Mouse (Mus musculus): ENCODE measurements around the gene Nfkbiz.
"Not testable (repeated sequence)": the region's sequence is repeated elsewhere in the genome, so short reads cannot be mapped to it uniquely, and the experiment has no call there.

Gene Nfkbiz

DNA sequence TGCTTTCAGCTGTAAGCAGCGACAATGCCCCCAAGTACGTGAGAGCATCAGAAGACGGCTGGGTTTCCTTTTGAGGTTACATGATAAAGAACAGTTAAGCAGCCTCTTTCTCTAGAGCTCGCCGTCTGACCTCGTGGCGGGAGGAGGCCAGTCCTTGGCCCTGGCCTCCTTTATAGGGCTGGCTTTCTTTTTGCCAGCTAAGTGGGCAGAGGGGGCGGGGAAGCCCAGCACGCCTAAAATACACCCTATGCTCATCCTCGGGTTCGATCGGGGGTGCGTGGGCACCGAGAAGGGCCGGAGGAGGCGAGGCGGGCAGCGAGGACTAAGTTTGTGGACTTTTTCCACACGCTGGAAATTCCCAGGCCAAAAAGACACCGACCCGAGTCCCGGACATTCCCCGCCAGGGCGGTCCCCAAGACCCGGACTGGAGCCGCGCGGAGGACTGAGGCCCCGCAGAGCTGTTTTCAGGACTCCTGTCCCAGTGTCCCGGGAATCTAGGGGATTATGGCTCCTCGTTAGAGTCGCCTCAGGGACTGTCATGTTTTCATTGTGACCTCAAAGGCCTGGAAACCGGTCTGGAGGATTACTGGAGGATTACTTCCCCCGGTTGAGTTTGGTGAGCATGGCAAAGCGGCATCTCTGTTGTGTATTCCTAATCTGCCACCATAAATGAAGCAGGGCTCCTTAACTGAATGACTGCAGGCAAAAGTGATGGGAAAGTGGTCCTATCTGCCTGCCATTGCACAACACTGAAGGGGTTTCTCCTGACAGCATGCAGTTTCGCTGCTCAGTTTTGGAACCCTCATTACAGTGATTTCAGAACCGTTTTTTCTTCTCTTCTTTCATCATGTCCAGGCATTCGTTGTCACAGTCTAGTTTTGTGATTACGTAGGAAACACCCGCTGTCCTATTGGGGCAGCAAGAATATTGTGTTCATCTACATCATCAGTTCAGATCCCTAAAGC is at the start of gene Nfkbiz:
Gene Nfkbiz, minus strand, starts transcription at position 390 of the 965 bp plus-strand sequence.
- peak; percentile 74 for DNase-seq

- no peak for DNase-seq
These were observed 49.3 kb upstream of the Nfkbiz start for GRCm38 (mm10) chr16:55887814-55888583.

- no peak for DNase-seq
These were observed 45.5 kb upstream of the Nfkbiz start for GRCm38 (mm10) chr16:55884246-55884645.

GRCm38 (mm10) chr16:55876025-55876424 is 37.3 kb upstream of the Nfkbiz start:
- DNase-seq, result no peak

GRCm38 (mm10) chr16:55863832-55864231 is 25.1 kb upstream of the Nfkbiz start:
- DNase-seq, result no peak

DNA sequence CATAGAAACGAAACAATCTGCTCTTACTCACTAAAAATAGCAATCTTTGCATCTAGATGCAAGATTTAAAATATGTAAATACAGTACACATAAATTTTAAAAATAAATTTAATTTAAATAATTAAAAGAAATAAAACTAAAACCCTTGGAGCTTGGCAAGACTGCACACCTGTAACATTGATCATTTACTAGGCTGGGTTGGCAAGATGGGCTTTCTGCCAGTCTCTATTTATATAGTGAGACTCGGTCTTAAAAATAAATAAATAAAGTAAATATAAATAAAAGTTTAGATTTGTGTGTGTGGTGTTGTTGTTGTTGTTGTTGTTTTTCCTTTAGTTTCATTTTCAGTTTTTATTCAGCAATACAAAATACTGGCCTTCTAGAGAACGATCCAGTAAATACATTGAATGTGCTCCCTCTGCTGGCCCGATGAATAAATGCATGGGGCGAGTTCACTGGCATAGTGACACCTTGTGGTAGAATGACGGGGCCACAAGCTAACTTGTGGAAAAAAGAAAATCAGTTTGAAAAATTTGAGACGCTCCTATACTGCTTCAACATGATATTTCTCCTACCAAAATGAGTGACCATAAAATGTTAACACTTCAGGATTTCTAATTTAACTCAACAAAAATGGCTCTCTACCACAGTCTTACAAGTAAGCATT is 24.6 kb upstream of the Nfkbiz start:
- DNase-seq, result peak; percentile 52

DNA sequence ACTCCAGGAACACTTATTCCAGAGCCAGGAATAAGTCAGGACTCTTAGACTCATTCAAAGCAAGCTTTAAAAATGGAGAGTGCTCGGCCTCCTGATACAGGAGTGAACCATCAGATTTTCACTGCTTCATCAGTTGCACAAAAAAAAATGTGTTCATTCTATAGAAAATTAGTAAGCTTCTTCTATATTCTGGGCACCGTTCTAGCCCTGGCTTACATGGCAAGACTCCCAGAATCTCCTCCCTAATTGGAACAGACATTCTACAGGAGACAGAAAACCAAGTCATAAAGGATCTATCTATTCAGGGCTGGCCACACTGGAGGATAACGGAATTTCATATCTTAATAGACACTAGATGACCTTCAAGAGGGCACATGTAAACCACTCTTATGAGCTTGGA is 22.4 kb upstream of the Nfkbiz start:
- DNase-seq, result peak; percentile 30

DNA sequence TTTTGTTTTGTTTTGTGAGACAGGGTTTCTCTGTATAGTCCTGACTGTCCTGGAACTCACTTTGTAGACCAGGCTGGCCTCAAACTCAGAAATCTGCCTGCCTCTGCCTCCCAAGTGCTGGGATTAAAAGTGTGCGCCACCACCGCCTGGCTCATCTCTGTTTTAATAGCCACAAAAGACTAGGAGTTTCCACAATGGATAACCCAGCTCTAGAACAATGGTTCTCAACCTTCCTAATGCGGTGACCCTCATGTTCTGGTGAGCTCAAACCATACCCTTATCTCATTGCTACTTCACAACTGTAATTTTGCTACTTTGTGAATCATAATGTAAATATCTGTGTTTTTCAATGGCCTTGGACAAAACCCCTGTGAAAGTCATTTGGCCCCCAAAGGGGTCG is 20.7 kb upstream of the Nfkbiz start:
- DNase-seq, result not testable (repeated sequence)

DNA sequence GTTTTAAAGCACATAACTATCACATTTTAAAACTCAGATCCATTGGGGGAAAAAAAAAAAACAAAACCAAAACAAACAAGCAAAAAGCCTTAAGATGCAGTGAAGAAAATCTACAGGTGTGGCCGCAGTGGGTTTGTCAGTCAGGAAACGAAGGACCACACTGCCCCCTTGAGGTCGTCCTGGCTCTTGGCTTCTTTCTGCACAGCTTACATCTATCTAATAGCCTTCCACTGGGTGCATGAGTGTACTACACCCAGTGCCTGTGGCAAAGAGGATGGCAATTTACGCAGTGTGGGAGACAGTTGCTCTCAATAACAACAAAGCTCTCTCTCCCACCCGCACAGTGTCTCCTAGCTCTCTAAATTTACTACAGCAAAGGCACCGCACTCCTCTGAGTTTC is 19.8 kb upstream of the Nfkbiz start:
- DNase-seq, result peak; percentile 75

GRCm38 (mm10) chr16:55852943-55853727 is 14.4 kb upstream of the Nfkbiz start:
- DNase-seq, result peak; percentile 70

DNA sequence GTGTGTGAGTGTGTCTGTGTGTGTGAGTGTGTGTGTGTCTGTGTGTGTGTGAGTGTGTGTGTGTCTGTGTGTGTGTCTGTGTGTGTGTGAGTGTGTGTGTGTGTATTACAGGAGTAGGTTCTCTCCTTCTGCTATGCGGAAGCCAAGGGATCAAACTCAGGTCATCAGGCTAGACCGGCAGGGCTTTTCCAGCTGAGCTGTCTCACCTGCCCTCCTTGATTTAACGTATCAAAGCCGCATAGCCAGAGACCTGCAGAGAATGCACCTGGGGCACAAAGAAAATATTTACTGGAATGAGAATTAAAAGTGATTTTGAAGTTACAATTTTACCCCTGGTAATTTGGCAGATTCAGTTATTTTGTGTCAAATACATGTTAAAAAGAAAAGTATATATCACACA is 13.8 kb upstream of the Nfkbiz start:
- no peak for DNase-seq

DNA sequence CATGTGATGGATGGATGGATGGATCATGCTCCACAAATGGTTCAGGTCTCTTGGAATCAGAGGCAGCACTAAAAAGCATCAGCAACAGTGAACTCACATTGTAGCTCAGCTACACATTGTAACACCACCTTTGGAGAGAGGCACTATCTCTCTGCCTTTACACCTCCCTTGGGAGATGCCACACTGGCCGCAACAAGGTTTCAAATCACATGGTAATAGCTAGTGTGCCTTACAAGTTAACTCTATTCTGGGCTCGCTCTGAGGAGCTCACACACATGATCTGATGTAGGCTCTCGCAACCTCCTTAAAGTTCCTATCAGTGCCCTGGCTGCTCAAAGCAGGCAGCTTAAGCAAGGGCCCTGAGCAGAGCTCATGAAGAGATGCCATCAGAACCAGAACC is 11.8 kb upstream of the Nfkbiz start:
- no peak for DNase-seq

- DNase-seq, result no peak
These were observed 9.0 kb upstream of the Nfkbiz start for GRCm38 (mm10) chr16:55847679-55848078.

DNA sequence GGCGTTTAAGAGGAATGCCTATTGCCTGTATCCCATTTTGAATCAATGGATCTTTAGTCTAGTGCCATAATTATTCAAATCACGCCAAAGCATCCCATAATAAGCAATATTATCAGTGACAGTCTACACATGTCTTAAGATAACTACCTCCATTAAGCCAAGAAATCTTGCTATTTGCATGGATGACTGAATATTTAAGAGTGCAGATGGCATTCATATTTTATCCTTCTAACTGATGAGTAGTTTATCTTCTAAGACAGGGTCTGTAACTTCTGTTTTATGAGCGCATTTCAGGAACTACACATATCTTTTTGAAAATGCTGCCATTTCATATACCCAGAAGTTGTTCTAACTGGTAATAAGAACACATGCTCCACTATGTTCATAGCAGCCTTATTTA is 6.1 kb upstream of the Nfkbiz start:
- no peak for DNase-seq

DNA sequence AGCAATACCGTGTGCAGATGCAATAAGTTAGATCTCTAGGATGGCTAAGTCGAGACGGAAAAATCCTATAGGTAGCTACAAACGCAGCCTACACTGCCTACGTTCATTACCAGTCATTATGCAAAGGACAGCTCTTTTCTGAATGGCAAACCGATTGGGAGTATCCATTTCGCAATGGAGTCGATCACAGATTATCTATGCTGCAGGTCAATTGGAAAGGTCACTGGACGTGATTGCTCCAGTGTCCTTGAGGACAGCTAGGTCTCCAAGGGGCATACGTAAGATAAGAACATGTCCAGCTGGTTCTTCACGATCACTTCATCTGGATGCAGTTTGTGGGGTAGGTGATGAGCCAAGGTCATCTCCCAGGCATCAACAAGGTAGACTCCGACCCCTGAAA is 5.2 kb upstream of the Nfkbiz start:
- DNase-seq, result no peak

GRCm38 (mm10) chr16:55843134-55843533 is 4.4 kb upstream of the Nfkbiz start:
- no peak for DNase-seq

GRCm38 (mm10) chr16:55841506-55841905 is 2.8 kb upstream of the Nfkbiz start:
- no peak for DNase-seq

DNA sequence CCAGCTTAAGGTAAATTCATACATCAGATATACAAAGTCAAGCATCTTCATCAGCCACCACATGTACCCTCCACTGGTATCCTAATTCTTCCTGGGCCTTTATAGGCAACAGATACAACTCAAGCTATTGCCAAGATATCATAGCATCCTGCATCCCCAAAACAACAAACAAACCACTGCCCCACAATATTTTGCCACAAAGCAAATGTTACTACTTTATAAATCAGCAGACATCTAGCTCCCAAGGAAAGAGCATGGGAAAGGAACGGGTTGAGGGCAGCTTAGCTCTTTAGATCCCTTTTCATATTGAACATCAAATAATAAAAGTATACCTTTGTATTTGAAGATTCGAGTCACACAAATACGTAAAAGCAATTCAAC is 580 bp downstream of the Nfkbiz start:
- DNase-seq, result no peak

- not testable (repeated sequence) for DNase-seq
These were observed 1.0 kb downstream of the Nfkbiz start for GRCm38 (mm10) chr16:55837653-55838052.

GRCm38 (mm10) chr16:55837168-55837567 is 1.5 kb downstream of the Nfkbiz start:
- DNase-seq, result no peak

GRCm38 (mm10) chr16:55835798-55836197 is 2.9 kb downstream of the Nfkbiz start:
- no peak for DNase-seq

DNA sequence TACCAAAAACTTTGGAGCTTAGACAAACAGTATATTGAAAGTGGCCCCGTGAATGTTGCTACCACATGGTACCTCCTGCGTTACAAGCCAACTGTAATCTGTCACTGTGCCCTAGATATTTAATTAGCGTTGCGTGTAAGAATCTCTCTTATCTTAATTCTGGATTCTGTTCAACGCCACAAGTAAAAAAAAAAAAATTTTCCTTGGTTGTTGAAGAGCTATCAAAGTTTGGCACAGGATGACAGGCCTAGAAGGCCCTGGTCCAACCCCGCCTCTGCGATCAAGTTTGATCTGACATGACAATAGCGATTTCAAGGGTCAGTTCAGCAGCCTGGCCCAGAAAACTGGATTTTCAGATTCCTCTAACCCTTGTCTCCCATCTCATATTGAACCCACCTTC is 6.1 kb downstream of the Nfkbiz start:
- DNase-seq, result no peak

DNA sequence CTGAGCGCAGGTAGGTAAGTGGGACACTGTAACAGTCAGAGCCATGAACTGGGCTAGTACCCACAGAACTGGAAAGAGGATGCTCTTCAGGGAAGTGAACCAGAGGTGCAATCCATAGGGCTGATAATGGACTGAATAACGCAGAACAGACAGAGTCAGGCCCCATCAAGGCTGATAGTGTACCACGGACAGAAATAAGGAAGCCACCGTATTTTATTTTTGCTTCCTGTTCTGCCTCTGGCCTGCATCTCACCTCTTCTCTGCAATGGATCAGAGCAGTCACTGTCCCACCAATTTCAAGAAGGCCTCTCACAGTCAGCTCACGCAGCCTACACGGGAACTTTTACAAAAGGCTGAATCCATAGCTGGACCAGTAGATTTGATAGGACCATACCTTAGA is 6.7 kb downstream of the Nfkbiz start:
- DNase-seq, result no peak

All from right cerebral cortex, adult 18-20 months (tissue).